Mouse (Mus musculus) neural tube, embryonic 13.5 days (tissue): ENCODE data around the gene Zfand3. TPM values are rescaled to one million over a fixed set of nuclear protein-coding genes. Genes with fewer than 3 reads are reported as not detected.

Source experiments
- ATAC-seq: fragments of 200-750 bp; cut with Nextera tagmentation; 2 replicates; pipeline ENCODE4 v1.8.0; 2017; ENCODE audit warnings: low read depth, mild to moderate bottlenecking, moderate TSS enrichment, moderate library complexity
- H3K27ac ChIP-seq: fragments of 300-500 bp; sonication (generic); replicated peaks from 2 replicates; pipeline ENCODE4 v1.5.1; 2015; ENCODE audit warnings: moderate library complexity, mild to moderate bottlenecking, inconsistent platforms
- H3K27me3 ChIP-seq: fragments of 300-500 bp; sonication (generic); 2 replicates; pipeline ENCODE4 v1.6.1; 2015; ENCODE audit warnings: mild to moderate bottlenecking, inconsistent platforms
- H3K36me3 ChIP-seq: fragments of 300-500 bp; sonication (generic); 2 replicates; pipeline ENCODE4 v1.6.1; 2015; ENCODE audit warnings: mild to moderate bottlenecking, inconsistent platforms
- H3K4me1 ChIP-seq: fragments of 300-500 bp; sonication (generic); replicated peaks from 2 replicates; pipeline ENCODE4 v1.6.1; 2015; ENCODE audit warnings: inconsistent platforms
- H3K4me2 ChIP-seq: fragments of 300-500 bp; sonication (generic); 2 replicates; pipeline ENCODE4 v1.6.1; 2015; ENCODE audit warnings: inconsistent platforms, mild to moderate bottlenecking, moderate library complexity
- H3K4me3 ChIP-seq: fragments of 300-500 bp; sonication (generic); 2 replicates; pipeline ENCODE4 v1.5.1; 2015; ENCODE audit warnings: mild to moderate bottlenecking, inconsistent platforms
- H3K9ac ChIP-seq: fragments of 300-500 bp; sonication (generic); 2 replicates; pipeline ENCODE4 v1.6.1; 2015; ENCODE audit warnings: moderate library complexity, mild to moderate bottlenecking, inconsistent platforms
- H3K9me3 ChIP-seq: fragments of 300-500 bp; sonication (generic); 2 replicates; pipeline ENCODE4 v1.6.1; 2016; ENCODE audit warnings: inconsistent platforms
- WGBS: fragments of 180-500 bp; shearing (Covaris S2); methylation state at CpG from one replicate; pipeline ENCODE4 v1.1.7; 2015; 5-methylcytosine and 5-hydroxymethylcytosine counted together
- polyA plus RNA-seq: library from polyadenylated mRNA; unstranded; fragments of >200 nt; fragmentation: Nextera tagmentation; extraction: Ambion mirVana; gene quantifications from 2 replicates; pipeline ENCODE4 v1.2.1, GENCODE M21; 2015

Gene Zfand3
- polyA plus RNA-seq, 1 experiment from 2014 or later = 79.3 TPM

- ATAC-seq = no peak
- peaks cover 63% of the 10 kb centered on the region for H3K4me1 ChIP-seq
- WGBS = 52% methylated on average over 14 of the region's 14 CpGs
- peak overlapping the region; percentile 66 for H3K27ac ChIP-seq
- no peak overlapping the region for H3K4me3 ChIP-seq
- no peaks in the 10 kb centered on the region for H3K9me3 ChIP-seq
- H3K9ac ChIP-seq = 0 out of 2 replicates have a peak overlapping the region, but pooled peaks have one; percentile 28
- no peak overlapping the region for H3K4me2 ChIP-seq
- no peaks in the 10 kb centered on the region for H3K27me3 ChIP-seq
- no peaks in the 10 kb centered on the region for H3K36me3 ChIP-seq
Measured at GRCm38 (mm10) chr17:30244651-30245307, 240.2 kb downstream of the Zfand3 start.

GRCm38 (mm10) chr17:30245308-30245706, 240.8 kb downstream of the Zfand3 start:
- no peaks in the 10 kb centered on the region for H3K9me3 ChIP-seq
- ATAC-seq = no peak
- peaks cover 63% of the 10 kb centered on the region for H3K4me1 ChIP-seq
- 46% methylated on average over 10 of the region's 10 CpGs for WGBS
- H3K4me2 ChIP-seq = no peak overlapping the region
- no peaks in the 10 kb centered on the region for H3K36me3 ChIP-seq
- no peak overlapping the region for H3K9ac ChIP-seq
- H3K27ac ChIP-seq = peak overlapping the region; percentile 66
- H3K4me3 ChIP-seq = no peak overlapping the region
- H3K27me3 ChIP-seq = no peaks in the 10 kb centered on the region

GRCm38 (mm10) chr17:30253028-30253427, 248.5 kb downstream of the Zfand3 start:
- 70% methylated on average over 5 of the region's 5 CpGs for WGBS
- no peak overlapping the region for H3K9ac ChIP-seq
- no peak for ATAC-seq
- H3K4me2 ChIP-seq = no peak overlapping the region
- H3K27me3 ChIP-seq = no peaks in the 10 kb centered on the region
- no peak overlapping the region for H3K27ac ChIP-seq
- H3K4me3 ChIP-seq = no peak overlapping the region
- H3K36me3 ChIP-seq = no peaks in the 10 kb centered on the region
- no peaks in the 10 kb centered on the region for H3K9me3 ChIP-seq
- peaks cover 47% of the 10 kb centered on the region for H3K4me1 ChIP-seq

GRCm38 (mm10) chr17:30253924-30254323, 249.4 kb downstream of the Zfand3 start:
- H3K4me3 ChIP-seq = no peak overlapping the region
- H3K9me3 ChIP-seq = no peaks in the 10 kb centered on the region
- ATAC-seq = no peak
- no peaks in the 10 kb centered on the region for H3K36me3 ChIP-seq
- WGBS = 35% methylated on average over 7 of the region's 7 CpGs
- no peaks in the 10 kb centered on the region for H3K27me3 ChIP-seq
- H3K9ac ChIP-seq = peak overlapping the region; percentile 28; the same call in 1 of the 2 replicates
- H3K4me1 ChIP-seq = peaks cover 55% of the 10 kb centered on the region
- peak overlapping the region; percentile 39 for H3K27ac ChIP-seq
- H3K4me2 ChIP-seq = no peak overlapping the region

GRCm38 (mm10) chr17:30255928-30256560, 251.5 kb downstream of the Zfand3 start:
- H3K36me3 ChIP-seq = no peaks in the 10 kb centered on the region
- H3K9me3 ChIP-seq = no peaks in the 10 kb centered on the region
- no peak overlapping the region for H3K4me3 ChIP-seq
- 61% methylated on average over 8 of the region's 8 CpGs for WGBS
- H3K4me1 ChIP-seq = peaks cover 67% of the 10 kb centered on the region
- no peak for ATAC-seq
- no peaks in the 10 kb centered on the region for H3K27me3 ChIP-seq
- peak overlapping the region; percentile 10; the same call in 1 of the 2 replicates for H3K27ac ChIP-seq
- H3K9ac ChIP-seq = no peak overlapping the region
- no peak overlapping the region for H3K4me2 ChIP-seq

GRCm38 (mm10) chr17:30258480-30258879, 253.9 kb downstream of the Zfand3 start:
- Histone ChIP-seq H3K4me1 (peaks cover 91% of the 10 kb centered on the region), H3K9me3 (no peaks in the 10 kb centered on the region), H3K27ac (no peak overlapping the region), H3K4me2 (no peak overlapping the region), H3K4me3 (no peak overlapping the region), H3K36me3 (no peaks in the 10 kb centered on the region), H3K27me3 (no peaks in the 10 kb centered on the region), H3K9ac (no peak overlapping the region; the same call in 1 of the 2 replicates)
- 67% methylated on average over 4 of the region's 4 CpGs for WGBS
- no peak for ATAC-seq

GRCm38 (mm10) chr17:30259938-30260337, 255.4 kb downstream of the Zfand3 start:
- WGBS = 58% methylated on average over 6 of the region's 6 CpGs
- no peaks in the 10 kb centered on the region for H3K36me3 ChIP-seq
- no peak for ATAC-seq
- peaks cover 81% of the 10 kb centered on the region for H3K4me1 ChIP-seq
- no peak overlapping the region for H3K4me3 ChIP-seq
- H3K9ac ChIP-seq = no peak overlapping the region
- H3K27me3 ChIP-seq = no peaks in the 10 kb centered on the region
- H3K9me3 ChIP-seq = no peaks in the 10 kb centered on the region
- H3K27ac ChIP-seq = no peak overlapping the region
- no peak overlapping the region for H3K4me2 ChIP-seq

Other genes with a start within 250 kb of the Zfand3 start
- gene Mdga1, start 34.6 kb upstream of the Zfand3 start, polyA plus RNA-seq = 9.0 and 10.2 TPM in 2 replicates